Mouse (Mus musculus): ENCODE results near the gene Impad1.

The Impad1 gene

GRCm38 (mm10) chr4:4722081-4722480 lies 71.1 kb downstream of the Impad1 start:
- ChIA-PET POLR2A (no interaction called here), CTCF (interaction anchor here in 1 of 4 experiments (0.5 kb wide), 1 partner anchor 582 kb away, joined by 4 read pairs; no protein-coding TSS in a partner anchor)

- CTCF ChIA-PET = no interaction called here
- POLR2A ChIA-PET = no interaction called here
These were observed 75.3 kb downstream of the Impad1 start for GRCm38 (mm10) chr4:4717763-4718347.

All from embryonic stem cell, embryonic (primary cell).